Mouse (Mus musculus): ENCODE measurements at regions not wholly inside any gene's neighbourhood (a gene's known extent, or its start where the extent isn't known, plus 50 kb on each side); places are given as distances from the start of the nearest gene placed in this dataset.

GRCm38 (mm10) chrX:11959871-11960552 lies 200.1 kb downstream of the Bcor start:
- H3K36me3 ChIP-seq = no peaks in the 10 kb centered on the region
- no peaks in the 10 kb centered on the region for H3K4me1 ChIP-seq
- no peak for DNase-seq (ENCODE audit: low spot score)
- no peaks in the 10 kb centered on the region for H3K9me3 ChIP-seq (replicated peaks)
- H3K27ac ChIP-seq = no peak overlapping the region
- H3K4me3 ChIP-seq = no peak overlapping the region
- H3K27me3 ChIP-seq (ENCODE audit: low read depth, poor library complexity, severe bottlenecking) = peaks cover 83% of the 10 kb centered on the region
- 62% methylated on average over 8 of the region's 8 CpGs for WGBS

GRCm38 (mm10) chrX:11961350-11961749 lies 198.8 kb downstream of the Bcor start:
- Histone ChIP-seq H3K36me3 (no peaks in the 10 kb centered on the region), H3K4me1 (no peaks in the 10 kb centered on the region), H3K4me3 (no peak overlapping the region), H3K9me3 (replicated peaks) (no peaks in the 10 kb centered on the region), H3K27ac (no peak overlapping the region), H3K27me3 (ENCODE audit: low read depth, poor library complexity, severe bottlenecking) (peaks cover 79% of the 10 kb centered on the region)
- WGBS = 24% methylated on average over 2 of the region's 2 CpGs
- DNase-seq (ENCODE audit: low spot score) = no peak

- WGBS = 77% methylated on average over 3 of the region's 3 CpGs
- DNase-seq (ENCODE audit: low spot score) = no peak
- H3K9me3 ChIP-seq (replicated peaks) = no peaks in the 10 kb centered on the region
- no peaks in the 10 kb centered on the region for H3K4me1 ChIP-seq
- H3K27me3 ChIP-seq (ENCODE audit: low read depth, poor library complexity, severe bottlenecking) = peaks cover 88% of the 10 kb centered on the region
- H3K27ac ChIP-seq = no peak overlapping the region
- H3K4me3 ChIP-seq = no peak overlapping the region
- H3K36me3 ChIP-seq = no peaks in the 10 kb centered on the region
These were observed 195.7 kb downstream of the Bcor start for GRCm38 (mm10) chrX:11964428-11964827.

GRCm38 (mm10) chrX:11978679-11979078 lies 181.5 kb downstream of the Bcor start:
- Histone ChIP-seq H3K9me3 (replicated peaks) (no peaks in the 10 kb centered on the region), H3K4me3 (no peak overlapping the region), H3K27ac (no peak overlapping the region), H3K4me1 (peaks cover 3% of the 10 kb centered on the region; the same call in 1 of the 2 replicates), H3K27me3 (ENCODE audit: low read depth, poor library complexity, severe bottlenecking) (peaks cover 92% of the 10 kb centered on the region), H3K36me3 (no peaks in the 10 kb centered on the region)
- WGBS = 83% methylated on average over 4 of the region's 4 CpGs
- DNase-seq (ENCODE audit: low spot score) = no peak

- H3K36me3 ChIP-seq = no peaks in the 10 kb centered on the region
- peaks cover 10% of the 10 kb centered on the region for H3K4me1 ChIP-seq
- H3K4me3 ChIP-seq = no peak overlapping the region
- peaks cover 75% of the 10 kb centered on the region for H3K27me3 ChIP-seq (ENCODE audit: low read depth, poor library complexity, severe bottlenecking)
- no peak for DNase-seq (ENCODE audit: low spot score)
- H3K27ac ChIP-seq = no peak overlapping the region
- 83% methylated on average over 1 of the region's 1 CpGs for WGBS
- H3K9me3 ChIP-seq (replicated peaks) = no peaks in the 10 kb centered on the region
These were observed 176.9 kb downstream of the Bcor start for GRCm38 (mm10) chrX:11983276-11983675.

Data from limb, embryonic 10.5 days (tissue).